Mouse (Mus musculus): ENCODE results near the gene Lman2. TPM values are rescaled to one million over a fixed set of nuclear protein-coding genes. Genes with fewer than 3 reads are reported as not detected.

Lman2 gene
- polyA plus RNA-seq, 1 experiment from 2014 or later: 58.8 TPM

DNA sequence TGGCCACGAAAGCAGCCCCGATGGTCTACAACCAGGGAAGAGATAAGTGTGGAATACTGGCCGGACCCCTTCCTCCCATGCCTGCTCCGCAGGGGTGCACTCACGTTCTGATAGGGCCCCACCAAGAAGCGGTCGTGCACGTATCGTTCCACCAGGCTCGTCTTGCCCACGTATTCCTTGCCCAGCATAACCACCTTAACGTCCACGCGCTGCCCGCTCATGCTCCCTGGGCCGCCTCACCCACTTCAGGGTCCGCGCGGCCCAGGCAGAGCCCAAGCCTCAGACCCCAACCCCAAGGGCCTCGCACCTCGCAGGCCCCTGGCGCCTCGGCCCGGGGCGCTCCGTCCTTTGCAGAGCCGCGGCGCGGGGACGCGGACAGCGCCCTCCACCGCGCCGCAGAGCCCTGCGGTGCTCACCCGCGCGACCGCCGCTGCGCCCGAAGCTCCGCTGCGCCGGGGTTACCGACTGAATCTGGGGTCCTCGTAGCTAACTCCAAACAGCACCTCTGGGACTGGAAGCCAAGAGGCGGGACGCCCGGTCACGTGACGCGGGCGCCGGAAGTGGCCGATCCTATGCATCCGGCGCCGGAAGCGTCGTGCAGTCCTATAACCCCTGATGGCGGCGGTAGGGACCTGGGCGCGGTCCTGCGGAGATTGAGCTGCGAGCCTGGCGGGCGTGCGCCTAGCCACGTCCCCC is 41.0 kb downstream of the Lman2 start, which contains the start of gene Rab24:
TSS of gene Rab24 (minus strand) at position 513 of the 696 bp plus-strand sequence.
- H3K4me2 ChIP-seq: peak within 1 kb of the TSS; percentile 99
- peaks cover 72% of the 10 kb centered on the region for H3K36me3 ChIP-seq (replicated peaks)
- H3K4me3 ChIP-seq (replicated peaks): peak within 1 kb of the TSS; percentile 91
- H3K27ac ChIP-seq (replicated peaks): peak within 1 kb of the TSS; percentile 84
- no peaks in the 10 kb centered on the region for H3K9me3 ChIP-seq (replicated peaks)
- ATAC-seq (ENCODE audit: insufficient read depth): peak; percentile 91
- no peaks in the 10 kb centered on the region for H3K27me3 ChIP-seq
- peak within 1 kb of the TSS; percentile 99 for H3K9ac ChIP-seq
- peaks cover 70% of the 10 kb centered on the region for H3K4me1 ChIP-seq (replicated peaks)
- under 1% methylated on average over 73 of the region's 73 CpGs for WGBS (ENCODE audit: insufficient replicate concordance)

- WGBS (ENCODE audit: insufficient replicate concordance): 72% methylated on average over 4 of the region's 4 CpGs
- no peak for ATAC-seq (ENCODE audit: insufficient read depth)
- peak within 1 kb of the TSS; percentile 84 for H3K27ac ChIP-seq (replicated peaks)
- H3K36me3 ChIP-seq (replicated peaks): peaks cover 69% of the 10 kb centered on the region
- H3K27me3 ChIP-seq: no peaks in the 10 kb centered on the region
- H3K9me3 ChIP-seq (replicated peaks): no peaks in the 10 kb centered on the region
- peak within 1 kb of the TSS; percentile 99 for H3K9ac ChIP-seq
- peak within 1 kb of the TSS; percentile 91 for H3K4me3 ChIP-seq (replicated peaks)
- peak within 1 kb of the TSS; percentile 99 for H3K4me2 ChIP-seq
- peaks cover 57% of the 10 kb centered on the region for H3K4me1 ChIP-seq (replicated peaks)
Observed at GRCm38 (mm10) chr13:55319931-55320533, 42.6 kb downstream of the Lman2 start, which contains the start of gene Prelid1. Gene Prelid1 (plus strand): TSS chr13:55320500.

DNA sequence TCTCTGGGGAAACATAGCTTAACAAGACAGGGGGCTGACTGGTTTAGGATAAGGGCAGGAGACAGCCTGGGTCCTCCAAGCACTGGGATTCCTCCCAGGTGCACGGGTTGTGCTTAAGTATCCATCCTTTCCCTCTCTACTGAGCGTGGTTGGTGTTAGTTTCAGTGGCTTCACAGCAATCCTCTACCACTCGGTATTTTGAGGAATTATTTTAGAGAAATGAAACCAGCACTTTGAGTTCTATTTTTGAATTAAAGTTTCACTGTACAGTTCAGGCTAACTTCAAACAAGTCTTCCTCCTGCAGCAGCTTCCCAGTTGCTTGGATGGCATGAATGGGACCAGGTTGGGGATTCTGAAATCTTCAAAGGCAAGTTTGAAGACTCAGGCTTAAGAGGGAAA is 44.2 kb downstream of the Lman2 start:
- Histone ChIP-seq H3K36me3 (replicated peaks) (peaks cover 71% of the 10 kb centered on the region), H3K4me3 (replicated peaks) (no peak overlapping the region), H3K4me2 (no peak overlapping the region), H3K9ac (no peak overlapping the region), H3K4me1 (replicated peaks) (peaks cover 44% of the 10 kb centered on the region), H3K9me3 (replicated peaks) (no peaks in the 10 kb centered on the region), H3K27me3 (no peaks in the 10 kb centered on the region), H3K27ac (replicated peaks) (0 out of 2 replicates have a peak overlapping the region, but pooled peaks have one; percentile 33)
- 57% methylated on average over 3 of the region's 3 CpGs for WGBS (ENCODE audit: insufficient replicate concordance)
- ATAC-seq (ENCODE audit: insufficient read depth): no peak

GRCm38 (mm10) chr13:55314891-55315412 is 47.6 kb downstream of the Lman2 start:
- H3K36me3 ChIP-seq (replicated peaks): peaks cover 90% of the 10 kb centered on the region
- no peak for ATAC-seq (ENCODE audit: insufficient read depth)

GRCm38 (mm10) chr13:55313051-55313450 is 49.5 kb downstream of the Lman2 start:
- WGBS (ENCODE audit: insufficient replicate concordance): 84% methylated on average over 9 of the region's 9 CpGs
- Histone ChIP-seq H3K27ac (replicated peaks) (no peak overlapping the region), H3K9me3 (replicated peaks) (no peaks in the 10 kb centered on the region), H3K27me3 (no peaks in the 10 kb centered on the region), H3K4me1 (replicated peaks) (0 out of 2 replicates have a peak, but pooled peaks cover 4% of the 10 kb centered on the region), H3K9ac (no peak overlapping the region), H3K4me3 (replicated peaks) (no peak overlapping the region), H3K36me3 (replicated peaks) (peaks cover 84% of the 10 kb centered on the region), H3K4me2 (no peak overlapping the region)
- no peak for ATAC-seq (ENCODE audit: insufficient read depth)

More at GRCm38 (mm10) chr13:55314891-55315412, 47.6 kb downstream of the Lman2 start:
- no peak overlapping the region for H3K27ac ChIP-seq (replicated peaks)
- H3K9me3 ChIP-seq (replicated peaks): no peaks in the 10 kb centered on the region
- H3K4me1 ChIP-seq (replicated peaks): peaks cover 13% of the 10 kb centered on the region
- H3K9ac ChIP-seq: no peak overlapping the region
- no peaks in the 10 kb centered on the region for H3K27me3 ChIP-seq
- no peak overlapping the region for H3K4me2 ChIP-seq
- no peak overlapping the region for H3K4me3 ChIP-seq (replicated peaks)
- WGBS (ENCODE audit: insufficient replicate concordance): 77% methylated on average over 2 of the region's 2 CpGs

- no peak overlapping the region for H3K27ac ChIP-seq (replicated peaks)
- H3K4me3 ChIP-seq (replicated peaks): no peak overlapping the region
- H3K4me1 ChIP-seq (replicated peaks): no peaks in the 10 kb centered on the region
- no peaks in the 10 kb centered on the region for H3K27me3 ChIP-seq
- H3K9ac ChIP-seq: no peak overlapping the region
- no peak for ATAC-seq (ENCODE audit: insufficient read depth)
- H3K36me3 ChIP-seq (replicated peaks): peaks cover 89% of the 10 kb centered on the region
- H3K9me3 ChIP-seq (replicated peaks): no peaks in the 10 kb centered on the region
- 83% methylated on average over 8 of the region's 8 CpGs for WGBS (ENCODE audit: insufficient replicate concordance)
- no peak overlapping the region for H3K4me2 ChIP-seq
Observed at GRCm38 (mm10) chr13:55312028-55312630, 50.5 kb downstream of the Lman2 start.

GRCm38 (mm10) chr13:55300913-55301312 is 61.7 kb downstream of the Lman2 start:
- no peak overlapping the region for H3K4me3 ChIP-seq (replicated peaks)
- no peak overlapping the region for H3K4me2 ChIP-seq
- H3K36me3 ChIP-seq (replicated peaks): peaks cover 89% of the 10 kb centered on the region
- ATAC-seq (ENCODE audit: insufficient read depth): no peak
- no peaks in the 10 kb centered on the region for H3K4me1 ChIP-seq (replicated peaks)
- 77% methylated on average over 5 of the region's 5 CpGs for WGBS (ENCODE audit: insufficient replicate concordance)
- no peaks in the 10 kb centered on the region for H3K9me3 ChIP-seq (replicated peaks)
- H3K27ac ChIP-seq (replicated peaks): no peak overlapping the region
- H3K27me3 ChIP-seq: no peaks in the 10 kb centered on the region
- H3K9ac ChIP-seq: no peak overlapping the region

DNA sequence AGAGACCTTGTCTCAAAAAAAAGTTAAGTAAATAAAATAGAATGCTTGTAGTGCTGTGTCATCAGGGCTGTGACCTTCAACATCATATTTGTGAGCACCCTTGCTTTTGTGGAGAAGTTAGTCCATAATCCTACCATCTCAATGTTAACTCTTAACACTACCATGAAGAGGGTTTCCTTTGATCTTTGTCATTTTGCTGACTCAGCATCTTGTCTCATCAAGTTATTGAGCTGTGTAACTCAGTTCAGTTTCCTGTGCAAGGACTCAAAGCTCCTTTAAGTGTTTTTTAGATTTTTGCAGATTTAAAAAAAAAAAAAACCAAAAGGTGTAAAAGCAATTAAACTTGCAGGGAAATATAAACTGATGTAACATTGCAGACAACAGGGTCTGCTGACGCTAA is 65.8 kb downstream of the Lman2 start:
- H3K27ac ChIP-seq (replicated peaks): no peak overlapping the region
- H3K9me3 ChIP-seq (replicated peaks): no peaks in the 10 kb centered on the region
- no peak overlapping the region for H3K9ac ChIP-seq
- no peaks in the 10 kb centered on the region for H3K4me1 ChIP-seq (replicated peaks)
- ATAC-seq (ENCODE audit: insufficient read depth): no peak
- no peak overlapping the region for H3K4me2 ChIP-seq
- peaks cover 90% of the 10 kb centered on the region for H3K36me3 ChIP-seq (replicated peaks)
- WGBS (ENCODE audit: insufficient replicate concordance): 89% methylated on average over 1 of the region's 1 CpGs
- no peak overlapping the region for H3K4me3 ChIP-seq (replicated peaks)
- H3K27me3 ChIP-seq: no peaks in the 10 kb centered on the region

Other genes with a start within 250 kb of the Lman2 start
- not detected in 2 replicates for gene Gm17617, start 229.2 kb downstream of the Lman2 start, polyA plus RNA-seq (2015; fragmentation: Nextera tagmentation; extraction: Ambion mirVana)
- 5.8 and 6.8 TPM in 2 replicates for gene Fgfr4, start 210.1 kb downstream of the Lman2 start, polyA plus RNA-seq (2015; fragmentation: Nextera tagmentation; extraction: Ambion mirVana)
- gene Nsd1, start 153.0 kb downstream of the Lman2 start, polyA plus RNA-seq (2015; fragmentation: Nextera tagmentation; extraction: Ambion mirVana): 13.3 and 14.4 TPM in 2 replicates
- gene Prelid1, start 42.3 kb downstream of the Lman2 start, polyA plus RNA-seq (2015; fragmentation: Nextera tagmentation; extraction: Ambion mirVana): 211 and 230 TPM in 2 replicates
- 48.6 and 51.3 TPM in 2 replicates for gene Rab24, start 40.8 kb downstream of the Lman2 start, polyA plus RNA-seq (2015; fragmentation: Nextera tagmentation; extraction: Ambion mirVana)
- 28.8 and 33.6 TPM in 2 replicates for gene Mxd3, start 33.0 kb downstream of the Lman2 start, polyA plus RNA-seq (2015; fragmentation: Nextera tagmentation; extraction: Ambion mirVana)
- 2.2 and 2.9 TPM in 2 replicates for gene Rgs14, start 6.9 kb upstream of the Lman2 start, polyA plus RNA-seq (2015; fragmentation: Nextera tagmentation; extraction: Ambion mirVana)
- gene Slc34a1, start 35.4 kb upstream of the Lman2 start, polyA plus RNA-seq (2015; fragmentation: Nextera tagmentation; extraction: Ambion mirVana): not detected in 2 replicates
- not detected in 2 replicates for gene Pfn3, start 52.4 kb upstream of the Lman2 start, polyA plus RNA-seq (2015; fragmentation: Nextera tagmentation; extraction: Ambion mirVana)
- gene F12, start 64.0 kb upstream of the Lman2 start, polyA plus RNA-seq (2015; fragmentation: Nextera tagmentation; extraction: Ambion mirVana): 118 and 151 TPM in 2 replicates
- gene Grk6, start 82.3 kb upstream of the Lman2 start, polyA plus RNA-seq (2015; fragmentation: Nextera tagmentation; extraction: Ambion mirVana): 24.3 and 27.6 TPM in 2 replicates
- gene Prr7, start 101.5 kb upstream of the Lman2 start, polyA plus RNA-seq (2015; fragmentation: Nextera tagmentation; extraction: Ambion mirVana): not detected in 2 replicates
- 7.5 and 7.6 TPM in 2 replicates for gene Dbn1, start 125.3 kb upstream of the Lman2 start, polyA plus RNA-seq (2015; fragmentation: Nextera tagmentation; extraction: Ambion mirVana)
- 25.2 and 29.5 TPM in 2 replicates for gene Pdlim7, start 150.9 kb upstream of the Lman2 start, polyA plus RNA-seq (2015; fragmentation: Nextera tagmentation; extraction: Ambion mirVana)
- 9.6 and 11.0 TPM in 2 replicates for gene Dok3, start 166.5 kb upstream of the Lman2 start, polyA plus RNA-seq (2015; fragmentation: Nextera tagmentation; extraction: Ambion mirVana)
- gene Ddx41, start 173.9 kb upstream of the Lman2 start, polyA plus RNA-seq (2015; fragmentation: Nextera tagmentation; extraction: Ambion mirVana): 23.6 and 24.3 TPM in 2 replicates
- 7.5 and 11.0 TPM in 2 replicates for gene Fam193b, start 208.3 kb upstream of the Lman2 start, polyA plus RNA-seq (2015; fragmentation: Nextera tagmentation; extraction: Ambion mirVana)
- 55.2 and 63.2 TPM in 2 replicates for gene Tmed9, start 210.9 kb upstream of the Lman2 start, polyA plus RNA-seq (2015; fragmentation: Nextera tagmentation; extraction: Ambion mirVana)
- gene B4galt7, start 237.1 kb upstream of the Lman2 start, polyA plus RNA-seq (2015; fragmentation: Nextera tagmentation; extraction: Ambion mirVana): 5.9 and 6.9 TPM in 2 replicates